Mouse (Mus musculus) layer of hippocampus, postnatal 10 days (tissue): ENCODE measurements around the gene Sytl1. TPM values are rescaled to one million over a fixed set of nuclear protein-coding genes. Genes with fewer than 3 reads are reported as not detected.
A peak's percentile ranks its signal among the peaks of the same experiment; 100 is the strongest.

ENCODE experiments used
- DNase-seq, 2 experiments: peaks; one replicate each; pipeline ENCODE4 v3.0.0; 2021; ENCODE audit warnings: low spot score in 2 of 2
- total RNA-seq, 2 experiments: library from RNA; stranded (reverse); gene quantifications; 2 replicates each; pipeline ENCODE4 v1.2.3; 2021

The Sytl1 gene
- total RNA-seq, 2 experiments from 2014 or later = 0.51 to 0.53 TPM

DNA sequence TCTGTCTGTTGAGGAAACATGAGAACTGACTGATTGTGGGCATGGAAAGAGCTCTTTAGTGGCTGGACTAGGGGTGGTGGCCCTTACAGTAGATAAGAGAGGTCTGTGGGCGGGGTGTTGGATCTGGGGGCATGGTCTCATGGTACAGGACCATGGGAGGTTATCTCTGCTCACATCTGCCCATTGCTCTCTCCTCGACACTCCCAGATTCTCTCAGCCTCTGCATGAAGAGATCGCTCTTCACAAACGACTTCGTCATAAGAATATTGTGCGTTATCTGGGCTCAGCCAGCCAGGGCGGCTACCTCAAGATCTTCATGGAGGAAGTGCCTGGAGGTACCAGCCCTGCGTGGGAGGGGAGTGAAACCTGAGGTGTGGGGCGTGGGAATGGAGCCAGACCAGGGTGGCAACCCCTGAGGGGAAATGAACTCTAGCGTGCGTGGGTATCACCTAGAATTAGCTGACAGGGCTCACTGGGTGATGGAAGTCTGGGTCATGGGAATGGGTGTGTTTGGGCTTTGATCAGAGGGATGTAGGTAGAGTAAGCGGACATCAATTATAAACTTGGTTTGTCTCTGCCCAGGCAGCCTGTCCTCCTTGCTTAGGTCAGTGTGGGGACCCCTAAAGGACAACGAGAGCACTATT is 15.0 kb downstream of the Sytl1 start:
- DNase-seq = no peak

DNA sequence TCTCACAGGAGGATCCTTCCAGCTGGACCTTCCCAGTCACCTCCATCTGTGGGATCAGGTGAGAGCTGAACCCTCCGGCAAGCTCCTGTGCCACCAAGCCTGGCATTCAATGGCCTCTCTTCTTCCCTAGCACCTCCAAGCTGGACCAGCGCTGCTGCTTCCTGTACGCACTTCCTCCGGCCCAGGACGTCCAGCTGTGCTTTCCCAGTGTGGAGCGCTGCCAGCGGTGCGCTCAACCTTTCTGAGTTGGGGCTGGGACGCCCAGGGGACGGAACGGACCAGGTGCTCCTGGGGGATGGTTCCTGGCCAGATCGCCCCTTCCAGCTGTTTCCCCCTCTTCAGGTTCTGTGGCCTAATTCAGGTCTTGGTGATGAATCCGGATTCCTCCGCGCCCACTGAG is 15.8 kb downstream of the Sytl1 start:
- DNase-seq = no peak

DNA sequence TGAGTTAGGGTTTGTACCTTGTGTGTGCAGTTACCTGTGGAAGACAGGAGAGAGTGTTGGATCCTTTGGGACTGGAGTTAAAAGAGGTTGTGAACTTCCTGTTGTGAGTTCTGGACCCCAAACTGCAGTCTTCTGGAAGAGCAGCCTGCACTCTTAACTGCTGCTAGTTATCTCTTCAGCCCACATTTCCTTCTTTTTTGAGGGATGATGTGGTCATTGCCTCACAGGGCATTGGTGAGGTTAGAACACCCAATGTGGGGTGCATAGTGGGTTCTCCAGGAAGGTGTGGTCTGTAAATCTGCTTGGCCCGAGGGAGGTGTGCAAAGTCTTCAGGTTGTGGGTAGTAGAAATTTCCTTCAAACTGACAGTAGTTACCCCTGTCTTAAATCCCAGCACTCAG is 18.6 kb downstream of the Sytl1 start:
- no peak for DNase-seq

DNA sequence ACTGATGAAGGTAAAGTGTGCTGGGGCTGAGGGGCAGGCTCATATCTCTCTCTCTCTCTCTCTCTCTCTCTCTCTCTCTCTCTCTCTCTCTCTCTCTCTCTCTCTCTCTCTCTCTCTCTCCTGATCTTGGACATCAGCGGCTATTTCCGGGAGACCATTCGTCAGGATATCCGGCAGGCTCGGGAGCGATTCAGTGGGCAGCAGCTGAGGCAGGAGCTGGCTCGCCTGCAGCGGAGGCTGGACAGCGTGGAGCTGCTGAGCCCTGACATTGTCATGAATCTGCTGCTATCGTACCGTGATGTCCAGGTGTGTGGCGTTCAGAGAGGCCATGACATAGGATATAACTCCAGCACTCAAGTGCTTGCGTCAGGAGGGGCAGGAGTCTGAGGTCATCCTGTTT is 19.4 kb downstream of the Sytl1 start:
- no peak for DNase-seq

DNA sequence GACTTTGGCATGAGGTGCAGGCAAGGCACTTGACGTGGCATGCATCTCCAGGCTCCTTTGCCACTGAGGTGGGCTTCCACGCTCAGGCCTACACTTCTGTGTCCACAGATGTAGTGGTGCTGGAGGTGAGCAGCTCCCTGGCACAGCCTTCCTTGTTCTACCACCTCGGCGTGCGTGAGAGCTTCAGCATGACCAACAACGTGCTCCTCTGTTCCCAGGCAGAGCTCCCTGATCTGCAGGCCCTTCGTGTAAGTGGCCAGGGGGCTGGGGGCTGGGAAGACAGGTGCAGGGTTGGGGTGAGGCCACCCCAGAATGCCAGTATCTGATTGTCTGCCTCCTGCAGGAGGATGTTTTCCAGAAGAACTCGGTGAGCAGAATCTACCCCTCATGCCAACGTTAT is 20.2 kb downstream of the Sytl1 start:
- DNase-seq = no peak

DNA sequence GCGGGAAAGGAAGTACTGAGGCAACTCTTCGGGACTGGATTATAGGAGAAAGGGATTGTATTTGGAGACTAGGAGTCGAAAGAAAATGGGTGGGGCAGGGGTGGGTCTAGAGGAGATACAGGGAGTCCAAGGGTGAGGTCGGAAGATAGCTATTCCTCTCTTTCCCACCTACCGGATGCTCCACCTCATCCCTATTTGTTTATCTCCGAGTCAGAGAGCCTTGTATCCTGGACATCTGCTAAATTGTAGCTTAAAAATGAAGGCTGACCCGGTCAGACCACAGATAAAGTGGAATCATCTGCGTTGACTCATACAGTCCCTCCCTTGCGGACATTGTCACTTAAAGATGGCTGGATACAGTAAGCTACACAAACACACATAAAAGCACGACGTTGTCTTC is 21.0 kb downstream of the Sytl1 start:
- DNase-seq = no peak

DNA sequence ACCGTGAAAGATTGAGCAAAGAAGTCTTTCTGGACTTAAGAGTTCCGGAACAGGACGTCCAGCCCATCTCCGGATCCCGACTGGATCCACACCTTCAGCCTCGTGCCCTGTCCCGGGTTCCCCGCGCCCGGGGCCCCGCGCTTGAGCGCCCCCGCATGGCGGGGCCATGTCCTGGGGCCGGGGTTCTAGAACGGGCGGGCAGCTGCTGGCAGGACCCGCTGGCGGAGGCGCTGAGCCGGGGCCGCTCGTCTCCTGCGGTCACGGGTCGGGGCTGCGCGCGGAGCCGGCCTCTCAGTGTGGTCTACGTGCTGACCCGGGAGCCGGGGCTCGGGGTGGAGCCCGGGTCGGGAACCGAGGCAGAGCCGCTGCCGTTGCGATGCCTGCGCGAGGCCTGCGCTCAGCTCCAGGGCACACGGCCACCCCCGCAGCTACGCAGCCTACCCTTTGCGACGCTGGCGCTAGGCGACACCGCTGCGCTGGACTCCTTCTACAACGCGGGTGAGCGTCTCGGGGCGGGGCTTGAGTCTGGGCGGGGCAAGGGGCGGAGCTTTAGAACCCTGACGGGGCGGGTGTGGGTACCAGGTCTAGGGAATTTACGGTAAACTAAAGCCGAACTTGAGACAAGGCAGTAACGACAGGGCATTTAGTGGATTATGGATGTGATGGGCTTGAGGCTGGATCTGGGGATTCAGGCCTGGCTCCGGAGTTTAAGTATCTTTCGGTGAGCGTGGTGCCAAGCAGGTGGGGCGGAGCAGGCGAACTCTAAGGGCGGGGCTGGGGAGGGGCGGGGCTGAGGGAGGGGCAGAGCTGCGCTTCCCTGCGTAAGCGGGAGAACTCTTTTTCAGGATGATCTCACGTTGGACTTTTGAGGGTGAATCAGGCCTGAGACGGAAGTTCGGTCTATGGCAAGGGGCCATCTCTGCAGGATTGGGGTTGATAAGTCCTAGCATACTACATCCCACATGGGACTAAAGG is 21.7 kb downstream of the Sytl1 start:
- peak; percentile 84 to 90 for DNase-seq

DNA sequence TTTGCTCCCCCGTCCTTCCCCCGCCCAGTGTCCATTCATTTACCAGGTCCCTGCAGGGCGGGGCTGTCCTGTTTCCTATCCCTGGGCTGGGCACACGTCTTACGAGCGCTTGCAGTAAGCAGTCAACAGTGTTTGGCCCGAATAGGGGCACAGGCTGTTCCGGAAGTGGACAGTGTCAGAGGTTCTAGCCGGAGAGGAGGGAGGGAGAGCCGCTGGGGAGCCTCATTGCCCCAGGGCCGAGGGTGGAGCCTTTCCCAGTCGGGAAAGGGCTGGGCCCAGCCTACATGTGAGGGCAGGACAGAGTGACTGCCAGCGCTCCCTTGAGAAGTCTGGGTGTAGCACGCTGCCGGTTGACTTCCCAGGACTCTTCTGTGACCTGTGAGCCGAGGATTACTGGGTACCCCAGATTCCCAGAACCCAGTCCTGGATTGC is 22.4 kb downstream of the Sytl1 start, which contains the start of gene Map3k6:
Gene Map3k6 (plus strand): TSS at position 329 of the 432 bp plus-strand sequence.
- DNase-seq = no peak

DNA sequence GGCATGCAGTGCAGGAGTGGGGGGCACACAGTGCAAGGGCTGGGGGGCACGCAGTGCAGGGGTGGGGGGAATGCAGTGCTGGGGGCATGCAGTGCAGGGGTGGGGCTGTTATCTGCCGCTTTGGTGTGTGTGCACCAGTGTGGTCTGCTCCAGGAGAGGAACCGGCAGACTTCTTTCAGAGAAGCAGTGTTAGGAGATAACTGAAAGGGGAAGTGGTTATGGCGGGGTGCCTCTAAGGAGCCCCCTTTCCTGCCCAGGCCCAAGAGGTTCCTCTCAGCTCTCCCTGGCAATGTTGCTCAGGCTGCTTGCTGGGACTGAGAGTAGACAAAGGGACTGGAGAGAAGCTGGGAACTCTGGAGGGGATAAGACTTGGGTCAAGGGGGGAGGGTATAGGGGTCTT is 25.0 kb downstream of the Sytl1 start:
- no peak for DNase-seq

DNA sequence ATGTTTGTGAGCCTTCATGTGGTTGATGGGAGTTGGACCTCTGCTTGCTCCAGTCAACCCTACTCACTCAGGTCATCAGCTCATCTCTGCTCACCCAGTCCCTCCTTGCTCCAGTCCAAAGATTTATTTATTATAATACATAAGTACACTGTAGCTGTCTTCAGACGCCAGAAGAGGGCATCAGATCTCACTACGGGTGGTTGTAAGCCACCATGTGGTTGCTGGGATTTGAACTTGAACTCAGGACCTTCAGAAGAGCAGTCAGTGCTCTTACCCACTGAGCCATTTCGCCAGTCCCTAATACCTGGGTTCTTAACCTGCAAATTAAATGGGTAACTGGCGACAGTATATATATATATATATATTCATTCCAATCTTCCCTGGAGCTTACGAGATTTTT is 27.5 kb downstream of the Sytl1 start:
- DNase-seq = no peak

DNA sequence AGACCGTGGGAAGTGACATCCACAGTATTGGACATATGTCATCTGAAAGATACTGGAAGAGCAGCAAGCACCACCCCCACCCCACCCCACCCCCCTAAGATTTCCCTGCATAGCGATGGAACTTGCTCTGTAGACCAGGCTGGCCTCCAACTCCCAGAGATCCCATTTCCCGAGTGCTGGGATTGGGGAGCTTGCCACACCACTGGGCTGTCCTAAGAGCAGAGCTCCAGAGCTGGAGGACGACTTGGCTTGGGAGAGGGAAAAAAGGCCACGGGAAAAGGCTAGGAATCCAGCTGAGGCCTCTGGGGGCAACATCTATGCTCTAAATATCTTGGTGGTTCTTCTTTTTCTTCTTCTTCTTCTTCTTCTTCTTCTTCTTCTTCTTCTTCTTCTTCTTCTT is 28.1 kb downstream of the Sytl1 start:
- no peak for DNase-seq

DNA sequence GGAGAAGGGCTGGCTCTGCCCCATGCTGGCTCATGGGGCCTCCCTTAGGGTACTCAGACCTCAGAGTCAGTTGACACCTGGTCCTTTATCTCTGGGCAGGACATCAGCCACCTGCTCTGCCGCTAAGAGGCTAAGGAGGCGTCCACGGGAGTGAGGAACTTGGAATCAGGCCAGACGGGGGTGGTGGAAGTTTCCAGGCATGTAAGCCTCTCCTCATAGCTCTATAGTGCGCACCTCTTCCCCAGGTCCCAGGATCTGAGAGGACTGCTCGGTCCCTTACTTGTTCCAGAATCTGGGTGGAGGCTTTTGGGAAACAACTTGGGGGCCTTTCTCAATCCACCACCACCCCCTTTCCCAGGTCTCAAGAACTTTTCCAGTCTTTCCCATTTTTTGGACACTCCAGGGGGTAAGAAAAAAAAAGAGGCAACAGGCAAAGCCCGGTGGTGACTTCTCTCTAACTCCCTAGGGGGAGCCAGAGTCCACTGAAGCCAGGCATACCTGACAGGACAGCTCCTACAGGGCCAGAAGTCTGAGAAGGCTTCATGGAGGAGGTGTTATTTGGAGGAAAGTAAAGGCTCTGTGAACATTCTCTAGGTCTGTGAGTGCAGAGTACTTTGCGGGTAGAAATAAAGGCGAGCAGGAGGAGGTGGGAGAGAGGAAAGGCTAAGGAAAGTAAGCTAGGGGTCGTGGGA is 29.5 kb downstream of the Sytl1 start:
- no peak for DNase-seq

DNA sequence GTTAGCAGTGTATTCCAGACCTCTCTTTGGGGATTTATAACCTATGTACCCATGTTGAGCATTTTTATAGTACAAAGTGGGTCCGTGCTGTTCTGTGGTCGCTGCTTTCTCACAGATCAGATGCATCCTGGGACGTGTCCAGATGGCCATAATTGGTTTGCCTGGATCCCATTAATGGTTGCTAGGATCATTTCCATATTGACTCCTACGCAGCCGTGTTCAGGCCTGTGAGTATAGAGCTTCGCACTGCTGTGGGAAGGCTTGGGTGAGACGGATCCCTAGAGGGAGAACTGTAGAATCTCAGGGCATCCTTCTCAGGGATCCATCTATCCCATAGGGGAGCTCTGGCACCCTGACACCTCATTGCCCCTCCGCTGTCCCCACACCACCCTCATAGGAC is 33.3 kb downstream of the Sytl1 start:
- DNase-seq = peak in 1 of 2 experiments; percentile 36

DNA sequence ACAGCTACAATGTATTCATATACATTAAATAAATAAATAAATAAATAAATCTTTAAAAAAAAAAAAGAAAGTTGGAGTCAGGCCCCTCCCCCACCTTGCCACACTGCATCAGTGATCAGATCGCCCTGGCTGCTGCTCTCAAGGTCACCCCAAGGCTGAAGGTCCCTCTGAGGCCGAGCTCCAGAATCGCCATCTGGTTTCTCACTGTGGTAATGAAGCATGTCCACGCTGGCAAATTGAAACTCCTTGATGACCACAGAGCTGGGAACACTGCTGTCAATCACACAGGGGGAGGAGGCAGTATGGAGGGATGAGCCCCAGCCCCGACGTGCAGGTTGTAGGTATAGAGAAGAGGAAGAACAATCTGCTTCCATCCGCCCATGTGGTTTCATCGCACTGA is 35.3 kb downstream of the Sytl1 start:
- no peak for DNase-seq

DNA sequence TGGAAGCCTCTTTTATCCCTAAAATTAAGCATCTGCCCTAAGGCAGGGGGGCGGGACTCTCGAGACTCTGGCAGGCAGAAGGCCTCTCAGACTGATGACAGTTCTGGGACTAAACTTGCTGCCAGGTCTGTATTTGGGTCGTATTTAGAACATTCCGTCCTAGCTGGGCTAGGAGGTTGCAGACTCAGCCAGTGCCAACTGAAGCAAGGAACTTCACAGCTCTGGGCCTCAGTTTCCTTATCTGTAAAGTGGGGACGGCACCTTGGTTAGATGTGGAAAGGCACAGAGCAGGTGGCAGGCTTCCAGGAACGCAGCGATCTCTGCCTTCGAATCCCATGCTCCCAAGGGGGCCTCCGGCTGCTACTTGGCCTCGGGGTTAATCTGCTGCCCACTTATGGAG is 36.8 kb downstream of the Sytl1 start:
- DNase-seq = no peak

DNA sequence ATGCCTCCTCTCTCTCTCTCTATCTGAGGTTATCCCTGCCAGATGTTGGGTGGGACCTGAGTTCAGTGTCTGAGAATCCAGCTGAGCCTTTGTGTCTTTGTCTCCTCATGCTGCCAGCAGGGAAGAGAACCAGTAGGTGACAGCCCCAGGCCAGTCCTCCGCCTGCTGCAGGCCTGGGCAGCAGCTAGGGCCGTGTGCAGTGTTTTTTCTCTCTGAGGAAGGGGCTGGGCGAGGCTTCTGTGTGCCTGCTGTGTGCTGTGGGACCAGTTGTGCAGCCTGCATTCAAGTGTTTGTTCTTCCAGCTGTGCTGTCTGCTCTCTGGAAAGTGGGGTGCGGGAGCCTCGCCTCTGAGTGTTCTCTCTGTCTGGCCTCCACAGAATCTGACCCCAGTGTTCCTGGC is 39.0 kb downstream of the Sytl1 start:
- no peak for DNase-seq

DNA sequence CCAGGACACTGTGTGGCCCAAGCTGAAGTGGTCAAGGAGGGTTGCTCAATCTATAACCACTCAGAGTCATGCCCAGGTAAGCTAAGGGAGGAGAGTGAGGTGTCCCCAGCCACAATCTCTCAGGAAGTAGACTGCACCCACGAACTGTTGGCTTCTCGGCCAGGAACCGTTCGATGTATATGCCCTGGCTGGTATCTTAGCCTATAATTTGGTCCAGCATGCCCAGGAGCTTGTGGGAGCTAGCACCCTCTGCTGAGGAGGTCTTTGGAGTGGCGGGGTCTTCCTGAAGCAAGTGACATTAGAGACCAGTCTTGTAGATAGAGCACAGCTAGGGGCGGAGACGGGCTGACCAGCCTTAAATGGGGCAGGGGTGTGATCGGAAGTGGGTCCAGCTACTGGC is 41.2 kb downstream of the Sytl1 start:
- DNase-seq = no peak

DNA sequence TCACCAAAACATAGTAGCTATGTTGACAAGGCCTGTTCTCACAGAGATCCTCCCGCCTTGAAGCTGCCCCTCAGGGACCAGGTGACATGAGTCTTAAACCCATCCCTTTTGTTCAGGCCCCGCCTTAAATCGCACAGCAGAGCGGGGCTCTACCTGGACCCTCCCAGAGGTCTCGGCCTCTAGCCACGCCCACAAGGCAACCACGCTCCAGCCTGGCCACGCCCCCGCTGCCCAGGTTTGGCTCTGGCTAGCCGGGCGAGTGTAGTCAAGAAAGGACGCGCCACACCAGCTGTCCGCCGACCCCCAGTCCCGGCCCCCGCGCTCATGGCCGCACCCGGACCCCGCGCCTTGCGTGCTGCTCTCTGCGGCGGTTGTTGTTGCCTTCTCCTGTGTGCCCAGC is 42.3 kb downstream of the Sytl1 start:
- DNase-seq = no peak

DNA sequence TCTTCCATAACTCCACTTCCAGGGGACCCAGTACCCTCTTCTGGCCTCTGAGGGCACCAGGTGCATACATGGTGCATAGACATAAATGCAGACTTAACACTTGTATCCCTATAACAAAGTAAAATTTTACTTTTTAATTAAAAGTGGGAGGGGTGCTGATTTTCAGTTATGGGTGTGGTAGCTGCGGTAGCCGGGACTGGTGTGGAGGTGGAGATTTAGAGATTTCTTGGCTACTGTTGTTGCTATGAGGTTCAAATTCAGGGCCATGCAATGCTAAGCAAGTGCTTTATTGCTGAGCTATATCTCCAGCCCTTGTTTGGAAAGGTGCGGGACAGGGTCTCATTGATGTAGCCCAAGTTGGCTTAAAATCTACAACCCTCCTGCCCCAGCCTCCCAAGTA is 44.2 kb downstream of the Sytl1 start:
- no peak for DNase-seq

DNA sequence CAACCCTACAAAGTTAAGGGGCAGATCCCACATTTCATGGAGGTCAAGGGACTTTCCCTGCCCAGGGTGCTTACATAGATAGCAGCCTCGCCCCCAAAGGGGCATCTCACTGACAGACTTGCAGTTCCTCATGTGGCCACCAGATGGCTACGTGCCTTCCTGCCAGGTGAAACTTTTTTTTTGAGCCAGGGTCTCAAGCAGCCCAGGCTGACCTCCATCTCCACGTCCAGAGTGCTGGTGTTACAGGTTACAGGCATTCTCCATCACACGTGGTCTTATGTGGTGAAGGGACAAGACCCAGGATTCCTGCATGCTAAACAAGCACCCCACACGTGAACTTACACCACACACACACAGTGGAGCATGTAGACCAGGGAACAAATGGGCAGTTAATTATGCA is 45.3 kb downstream of the Sytl1 start:
- DNase-seq = peak; percentile 69

DNA sequence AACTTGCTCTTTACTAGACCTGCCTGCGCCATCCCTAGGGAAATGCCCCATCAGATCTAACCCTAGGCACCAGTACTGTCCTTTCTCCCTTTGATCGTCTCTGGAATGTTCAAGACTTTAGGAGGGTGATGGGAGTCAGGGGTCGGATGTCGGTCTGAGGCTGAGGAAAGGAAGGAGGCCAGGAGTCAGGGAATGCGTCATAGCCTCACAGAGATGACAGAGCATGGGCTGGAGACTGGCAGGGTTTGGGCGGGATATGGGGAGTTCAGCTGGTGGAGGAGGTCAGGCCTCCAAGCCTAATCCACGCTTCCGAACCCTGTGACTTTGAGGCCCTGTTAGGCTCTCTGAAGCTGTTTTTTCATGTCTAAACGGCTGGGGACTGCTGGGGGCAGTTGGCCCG is 49.3 kb downstream of the Sytl1 start:
- DNase-seq = no peak

DNA sequence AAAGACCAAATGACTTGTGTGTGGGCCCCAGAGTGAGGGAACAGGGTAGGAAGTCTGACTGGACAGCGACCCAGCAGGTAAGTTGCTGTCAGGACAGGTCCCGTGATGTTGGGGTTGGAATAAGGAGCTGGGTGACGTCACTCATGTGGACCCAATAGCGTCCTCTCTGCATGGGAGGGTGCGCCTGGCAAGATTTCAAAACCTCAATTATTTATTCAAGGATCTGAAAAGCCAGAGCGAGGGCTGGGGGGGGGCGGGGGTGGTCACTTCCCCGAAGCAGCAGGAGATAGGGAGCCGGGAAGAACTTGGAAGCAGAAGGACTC is 49.7 kb downstream of the Sytl1 start:
- DNase-seq = no peak
